Mouse (Mus musculus) lung, adult 2 months (tissue): Measurements from ENCODE around the gene Wipf1. TPM values are rescaled to one million over a fixed set of nuclear protein-coding genes. Genes with fewer than 3 reads are reported as not detected.

ENCODE experiments used
- DNase-seq: peaks from one replicate; pipeline ENCODE4 v3.0.0; 2022
- H3K4me1 ChIP-seq: fragments of 200-500 bp; 2 replicates; pipeline ENCODE4 v1.6.1; 2011; ENCODE audit warnings: low read length; ENCODE audit not compliant: control insufficient read depth, insufficient read depth
- H3K4me3 ChIP-seq: fragments of 200-500 bp; replicated peaks from 2 replicates; pipeline ENCODE3; 2011; ENCODE audit warnings: low read depth, mild to moderate bottlenecking, control low read depth, low read length; ENCODE audit errors: extremely low read depth
- CTCF ChIP-seq: fragments of 200-500 bp; IDR thresholded peaks from 2 replicates; pipeline ENCODE4 v1.5.1; 2011; ENCODE audit warnings: mild to moderate bottlenecking, low read length, control low read depth; ENCODE audit not compliant: insufficient read depth
- POLR2A ChIP-seq: fragments of 200-500 bp; IDR thresholded peaks from 2 replicates; pipeline ENCODE4 v1.6.1; 2011; ENCODE audit warnings: low read depth, mild to moderate bottlenecking, control low read depth, low read length, borderline replicate concordance; ENCODE audit errors: extremely low read depth
- WGBS: fragments of 180-500 bp; shearing (Covaris S2); methylation state at CpG from one replicate; pipeline ENCODE4 v1.1.7; 2018; 5-methylcytosine and 5-hydroxymethylcytosine counted together
- polyA plus RNA-seq: library from polyadenylated mRNA; depleted of rRNA; stranded (reverse); fragments of >200 nt; gene quantifications from 2 replicates; pipeline ENCODE4 v1.2.3, GENCODE M21; 2012; rRNA removed

Gene Wipf1
- 23.1 and 23.8 TPM in 2 replicates for polyA plus RNA-seq

DNA sequence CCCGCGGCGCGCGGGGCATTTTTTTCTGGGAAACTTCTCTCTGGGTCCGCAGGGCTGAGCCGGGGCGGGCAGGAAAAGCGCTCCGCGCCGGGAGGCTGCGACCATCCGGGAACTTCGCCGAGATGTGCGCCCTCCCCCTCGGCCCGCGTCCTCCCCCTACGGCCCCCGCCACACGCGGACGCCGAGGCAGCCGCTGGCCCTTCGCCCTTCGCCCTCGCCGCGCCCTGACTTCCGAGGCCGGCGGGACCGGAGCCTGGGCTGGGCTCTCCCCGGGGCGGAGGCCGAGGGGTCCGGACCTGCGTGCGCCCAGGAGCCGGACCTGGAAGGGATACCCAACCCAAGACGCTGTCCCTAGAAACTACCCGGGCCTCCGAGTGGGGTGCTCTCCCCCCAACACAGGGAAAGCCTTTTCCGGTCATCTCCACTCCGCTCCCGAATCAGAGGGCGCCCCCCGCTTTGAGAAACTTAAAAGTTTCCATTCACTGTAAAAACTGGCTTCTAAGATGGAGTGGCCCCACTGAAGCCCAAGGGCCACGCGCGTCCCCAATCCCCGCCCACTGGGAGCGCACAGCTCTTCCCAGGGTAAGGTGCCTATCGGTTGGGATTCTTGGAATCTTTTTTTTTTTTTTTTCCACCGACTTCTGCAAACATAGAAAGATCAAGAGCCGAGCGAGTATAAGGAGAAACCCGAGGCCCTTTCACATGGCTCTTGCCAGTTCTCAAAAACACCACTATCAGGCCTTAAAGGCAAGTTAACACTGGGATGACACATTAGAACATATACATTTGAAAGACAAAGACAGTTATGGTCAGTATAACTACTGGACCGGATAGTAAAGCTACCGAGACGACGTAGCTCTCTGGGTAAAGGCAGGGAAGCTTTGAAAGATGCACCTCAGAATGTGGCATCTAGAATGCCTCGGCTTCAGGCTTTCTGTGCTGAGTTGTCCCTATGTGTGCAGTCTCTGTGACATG, at the start of gene Wipf1:
Wipf1 (minus strand) TSS at position 379 of the 975 bp plus-strand sequence.
- peak within 1 kb of the TSS; percentile 88 for H3K4me3 ChIP-seq
- peak; percentile 80 for DNase-seq
- 4% methylated on average over 66 of the region's 66 CpGs for WGBS
- H3K4me1 ChIP-seq = peaks cover 9% of the 10 kb centered on the region
- no peak for TF ChIP-seq CTCF
- TF ChIP-seq POLR2A = no peak

DNA sequence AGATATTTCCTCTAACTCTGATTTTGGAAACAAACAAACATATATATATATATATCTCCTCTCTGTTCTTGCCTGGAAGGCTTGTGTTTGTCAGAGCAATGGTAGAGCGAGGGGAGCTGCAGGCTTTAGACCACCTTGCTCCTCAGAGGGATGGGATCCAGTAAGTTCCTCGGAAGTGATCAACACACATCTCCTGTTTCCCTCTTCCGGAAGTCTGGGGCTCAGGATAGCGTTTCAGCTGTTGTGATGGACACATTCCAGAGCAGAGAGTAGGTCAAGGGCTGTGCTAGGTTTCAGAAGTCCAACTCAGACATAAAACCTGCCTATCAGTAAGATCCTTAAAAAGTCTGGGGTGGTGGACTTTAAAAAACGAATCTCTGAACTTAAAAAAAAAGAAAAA, 49.6 kb upstream of the Wipf1 start:
- Histone ChIP-seq H3K4me1 (no peaks in the 10 kb centered on the region), H3K4me3 (no peak overlapping the region)
- WGBS = 34% methylated on average over 5 of the region's 5 CpGs
- TF ChIP-seq CTCF (no peak), POLR2A (no peak)
- DNase-seq = no peak

DNA sequence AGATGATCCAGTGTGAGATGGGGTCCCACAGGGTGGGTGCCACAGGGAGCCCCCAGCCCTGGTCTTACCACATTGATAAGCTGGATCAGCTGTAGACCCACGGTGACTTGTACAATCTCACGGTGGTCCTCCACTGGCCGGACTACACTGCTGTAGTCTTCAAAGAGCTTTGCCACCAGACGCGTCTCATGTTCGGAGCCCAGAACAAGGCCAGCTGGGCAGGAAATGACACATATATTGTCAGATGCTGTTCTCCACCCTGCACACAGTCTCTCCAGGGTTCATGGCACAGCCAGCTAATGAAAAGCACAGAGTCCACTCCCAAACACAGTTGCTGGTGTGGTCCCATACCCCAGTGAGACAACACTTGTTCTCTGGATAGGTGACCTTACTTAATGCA, 44.9 kb upstream of the Wipf1 start:
- TF ChIP-seq CTCF = no peak
- no peak for TF ChIP-seq POLR2A
- DNase-seq = no peak
- Histone ChIP-seq H3K4me3 (no peak overlapping the region), H3K4me1 (no peaks in the 10 kb centered on the region)
- WGBS = 62% methylated on average over 6 of the region's 6 CpGs

DNA sequence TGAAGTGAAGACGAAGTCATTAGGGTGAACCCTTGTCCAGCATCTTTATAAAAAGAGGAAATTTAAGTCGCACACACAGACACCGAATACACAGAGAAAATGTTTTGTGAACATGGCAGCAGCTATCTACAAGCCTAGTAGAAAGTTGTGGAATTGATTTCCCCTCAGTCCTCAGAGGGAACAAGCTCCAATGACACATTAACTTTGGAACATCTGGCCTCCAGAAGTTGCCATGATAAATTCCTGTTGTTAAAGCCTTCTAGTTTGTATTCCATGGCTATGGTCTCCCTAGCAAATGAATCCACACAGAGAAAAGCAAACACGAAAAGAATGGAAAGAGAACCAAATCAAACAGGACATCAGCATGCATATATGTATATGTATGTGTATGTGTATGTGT, 44.0 kb upstream of the Wipf1 start:
- Histone ChIP-seq H3K4me3 (no peak overlapping the region), H3K4me1 (no peaks in the 10 kb centered on the region)
- TF ChIP-seq CTCF (no peak), POLR2A (no peak)
- 85% methylated on average over 4 of the region's 4 CpGs for WGBS
- DNase-seq = no peak

DNA sequence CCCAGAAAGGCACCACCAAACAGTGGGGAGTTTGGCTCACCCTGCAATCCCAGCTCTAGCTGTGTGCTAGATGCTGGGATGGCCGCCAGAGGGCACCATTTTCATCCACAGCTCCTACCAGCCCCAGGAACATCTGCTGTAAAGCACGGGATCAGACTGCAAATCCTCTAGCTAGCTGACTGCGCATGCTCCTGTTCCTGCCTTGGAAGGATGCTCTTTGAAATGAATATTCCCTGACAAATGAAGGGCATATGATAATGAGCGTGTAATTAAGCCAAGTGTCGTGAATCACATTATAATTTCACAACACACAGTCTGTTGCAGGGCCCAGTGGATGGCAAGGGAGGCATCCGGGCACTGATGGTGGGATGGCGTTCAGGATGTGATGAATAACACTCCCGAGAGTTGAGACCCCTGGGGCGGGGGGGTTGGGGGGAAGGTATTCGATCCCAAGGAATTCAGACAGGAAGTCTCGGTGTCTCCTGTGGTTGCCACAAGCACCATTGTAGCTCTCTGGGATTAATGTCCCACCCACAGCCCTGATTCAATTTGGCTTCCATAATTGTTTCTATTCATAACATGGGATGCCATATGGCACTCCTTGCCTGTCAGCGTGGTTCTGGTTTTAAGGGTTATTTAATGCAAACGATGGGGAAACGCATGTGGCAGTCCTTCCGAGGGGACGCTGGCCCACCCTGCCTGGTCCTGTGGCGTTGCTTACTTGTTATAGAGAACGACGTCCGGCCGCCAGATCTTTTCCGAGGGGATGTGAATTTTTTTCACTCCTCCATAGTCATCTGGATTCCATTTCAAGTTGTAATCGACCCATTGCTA, 43.2 kb upstream of the Wipf1 start:
- TF ChIP-seq POLR2A (no peak), CTCF (peak; percentile 91)
- 42% methylated on average over 23 of the region's 23 CpGs for WGBS
- H3K4me3 ChIP-seq = no peak overlapping the region

DNA sequence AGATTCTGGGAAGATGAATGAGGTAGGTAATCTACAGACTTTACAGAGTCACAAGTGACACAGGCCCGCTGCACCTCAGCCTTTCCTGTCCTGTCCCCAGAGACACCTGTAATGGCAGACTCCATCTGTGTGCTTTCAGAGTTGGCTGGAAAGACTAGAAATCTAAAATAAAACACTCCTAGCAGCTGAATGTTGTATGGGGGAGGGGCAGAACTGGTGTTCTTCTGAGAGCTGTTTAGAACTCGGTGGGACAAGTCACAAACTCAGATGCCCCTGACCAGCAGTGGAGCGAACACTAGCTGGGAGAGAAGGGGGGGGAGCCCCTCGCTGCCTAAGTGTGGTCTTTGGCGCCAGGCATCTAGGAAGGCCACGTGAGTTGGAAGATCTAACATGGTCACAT, 42.4 kb upstream of the Wipf1 start:
- WGBS = 69% methylated on average over 6 of the region's 6 CpGs
- DNase-seq = no peak
- no peak overlapping the region for H3K4me3 ChIP-seq
- H3K4me1 ChIP-seq = no peaks in the 10 kb centered on the region
- no peak for TF ChIP-seq POLR2A
- no peak for TF ChIP-seq CTCF

More for the DNA sequence above, 43.2 kb upstream of the Wipf1 start:
- DNase-seq = peak; percentile 61
- no peaks in the 10 kb centered on the region for H3K4me1 ChIP-seq

DNA sequence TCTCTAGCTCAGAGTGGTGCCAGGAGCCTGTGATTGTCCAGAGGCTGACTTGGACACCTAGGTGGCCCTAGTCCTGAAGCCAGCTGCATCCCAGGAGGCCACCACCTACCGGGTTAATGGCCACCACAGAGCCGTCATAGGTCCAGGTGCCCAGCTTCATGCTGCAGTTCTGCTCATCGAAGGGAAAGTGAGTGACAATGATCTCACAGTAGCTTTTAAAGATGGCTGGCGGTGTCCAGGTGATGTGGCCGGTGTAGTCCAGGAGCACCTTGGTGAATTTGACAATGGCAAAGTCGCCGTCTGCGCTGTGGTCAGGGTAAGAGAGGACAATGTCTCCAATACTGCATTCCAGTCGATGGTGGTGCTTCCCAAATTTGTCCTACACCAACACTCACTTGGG, 41.8 kb upstream of the Wipf1 start:
- no peak for TF ChIP-seq CTCF
- TF ChIP-seq POLR2A = no peak
- Histone ChIP-seq H3K4me3 (no peak overlapping the region), H3K4me1 (no peaks in the 10 kb centered on the region)
- WGBS = 89% methylated on average over 9 of the region's 9 CpGs
- no peak for DNase-seq

DNA sequence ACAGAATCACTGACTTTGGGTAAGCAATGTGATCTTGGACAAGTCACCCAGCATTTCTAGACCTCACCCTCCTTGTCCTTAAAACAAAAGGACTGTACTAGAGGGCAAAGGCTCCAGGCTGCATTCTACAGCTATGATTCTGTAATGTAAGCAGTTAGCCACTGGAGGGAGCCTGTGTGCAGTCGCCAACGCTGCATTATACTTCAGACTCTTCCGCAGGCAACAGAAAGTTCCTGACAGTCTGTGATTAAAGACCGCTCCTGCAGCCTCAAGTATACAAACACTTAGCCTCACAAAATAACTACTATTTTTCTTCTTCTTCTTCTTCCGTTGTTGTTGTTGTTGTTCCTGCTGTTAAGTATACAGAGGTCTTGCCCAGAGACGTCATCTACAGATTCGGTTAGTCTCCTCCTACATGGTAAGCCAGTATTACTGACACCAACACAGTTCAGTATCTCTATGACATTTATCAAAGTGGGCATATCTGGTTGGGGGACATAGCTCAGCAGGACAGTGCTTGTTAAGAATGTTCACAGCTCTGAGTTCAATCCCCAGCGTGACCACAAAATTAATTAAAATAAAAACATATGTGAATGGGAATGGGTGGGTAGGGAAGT, 37.6 kb upstream of the Wipf1 start:
- 11% methylated on average over 8 of the region's 8 CpGs for WGBS
- TF ChIP-seq CTCF = peak; percentile 93
- no peak for TF ChIP-seq POLR2A
- DNase-seq = no peak
- Histone ChIP-seq H3K4me1 (no peaks in the 10 kb centered on the region), H3K4me3 (peak overlapping the region; percentile 40)

DNA sequence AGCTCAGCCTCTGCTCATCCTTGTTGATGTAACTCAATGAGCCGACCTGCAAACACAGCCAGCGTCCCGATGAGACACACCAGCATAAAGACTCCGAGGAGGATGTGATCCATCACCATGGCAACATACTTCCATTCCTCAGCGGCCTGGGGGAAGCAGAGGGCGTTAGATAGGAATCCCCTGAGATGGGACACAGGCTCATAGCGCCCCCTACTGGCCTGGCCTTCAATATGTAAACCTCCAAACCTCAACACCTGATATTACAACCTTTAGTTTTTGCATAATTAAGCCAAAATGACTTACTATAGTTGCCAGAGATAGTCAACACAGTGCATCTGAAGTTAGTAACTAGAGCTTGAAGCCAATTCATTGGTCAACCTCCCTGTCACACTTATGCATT, 36.6 kb upstream of the Wipf1 start:
- no peak for DNase-seq
- no peak for TF ChIP-seq POLR2A
- TF ChIP-seq CTCF = peak; percentile 51

DNA sequence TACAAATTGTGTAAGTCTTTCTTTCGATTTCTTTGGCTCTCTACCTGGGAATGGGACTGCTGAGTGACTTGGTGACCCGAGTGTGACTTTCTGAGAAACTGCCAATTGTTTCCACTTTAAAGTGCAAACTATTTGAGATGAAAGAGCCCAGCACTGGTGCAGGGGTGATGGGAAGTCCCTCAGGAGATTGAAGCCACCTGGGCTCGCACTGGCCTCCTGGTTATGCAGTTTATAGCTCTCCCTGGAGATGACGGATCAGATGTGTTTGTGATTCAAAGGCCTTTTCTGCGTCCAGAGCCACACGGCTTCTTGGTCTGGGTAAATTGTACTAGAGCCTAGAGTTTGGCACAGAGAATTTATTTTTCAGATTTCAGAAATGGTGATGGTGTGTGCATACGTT, 34.2 kb upstream of the Wipf1 start:
- peaks cover 3% of the 10 kb centered on the region; the same call in 1 of the 2 replicates for H3K4me1 ChIP-seq
- no peak for DNase-seq
- TF ChIP-seq POLR2A = no peak
- WGBS = 56% methylated on average over 7 of the region's 7 CpGs
- H3K4me3 ChIP-seq = no peak overlapping the region

More for the DNA sequence above, 36.6 kb upstream of the Wipf1 start:
- H3K4me3 ChIP-seq = no peak overlapping the region
- peaks cover 3% of the 10 kb centered on the region; the same call in 1 of the 2 replicates for H3K4me1 ChIP-seq
- WGBS = 17% methylated on average over 7 of the region's 7 CpGs
